Mouse (Mus musculus) heart, embryonic 11.5 days (tissue): ENCODE measurements around the gene Gen1. TPM values are rescaled to one million over a fixed set of nuclear protein-coding genes. Genes with fewer than 3 reads are reported as not detected.

Experiments used
- microRNA-seq: library from miRNA; unstranded; fragments of <30 nt; microRNA quantifications from one replicate; pipeline ENCODE4, GENCODE M21; 2016; ENCODE audit warnings: borderline number of aligned reads
- polyA plus RNA-seq: library from polyadenylated mRNA; unstranded; fragments of >200 nt; fragmentation: Nextera tagmentation; extraction: Ambion mirVana; gene quantifications from 2 replicates; pipeline ENCODE4 v1.2.1, GENCODE M21; 2014

Gen1 gene
- polyA plus RNA-seq, 1 experiment from 2014 or later = 17.8 TPM

Small RNAs within 50 kb of the gene (microRNA-seq; reads per million reads assigned to microRNA genes)
- 0.54 reads per million for gene Mir7675

Other genes with a start within 250 kb of the Gen1 start
- gene Kcns3, start 114.7 kb downstream of the Gen1 start, polyA plus RNA-seq = 0.50 and 0.66 TPM in 2 replicates
- gene Msgn1, start 56.8 kb downstream of the Gen1 start, polyA plus RNA-seq = not detected in 2 replicates
- gene Smc6, start 85 bp upstream of the Gen1 start, polyA plus RNA-seq = 87.6 and 111 TPM in 2 replicates
- gene Vsnl1, start 170.8 kb upstream of the Gen1 start, polyA plus RNA-seq = 31.2 and 36.1 TPM in 2 replicates
- 0.33 and 0.44 TPM in 2 replicates for gene Rad51ap2, start 190.3 kb upstream of the Gen1 start, polyA plus RNA-seq